Mouse (Mus musculus) CH12.LX (cell line): ENCODE data around the gene 6430548M08Rik. TPM values are rescaled to one million over a fixed set of nuclear protein-coding genes. Genes with fewer than 3 reads are reported as not detected.

Experiments
- DNase-seq: peaks from one replicate; pipeline ENCODE4 v3.0.0-alpha.2; 2013; ENCODE audit errors: extremely low read depth
- H3K27ac ChIP-seq: 2 replicates; pipeline ENCODE4 v1.5.1; 2012; ENCODE audit warnings: low read depth, mild to moderate bottlenecking, control low read depth, moderate library complexity; ENCODE audit not compliant: insufficient read depth
- H3K27me3 ChIP-seq: replicated peaks from 2 replicates; pipeline ENCODE3; 2012; ENCODE audit warnings: inconsistent platforms
- H3K36me3 ChIP-seq, 2 experiments: replicated peaks in 1 of 2; 2 replicates each; pipeline versions ENCODE3 to v1.6.1; 2012; ENCODE audit warnings: inconsistent platforms in 1 of 2, low read length in 1 of 2, mild to moderate bottlenecking in 1 of 2, mixed read lengths in 1 of 2, moderate library complexity in 1 of 2; ENCODE audit not compliant: control insufficient read depth in 1 of 2, insufficient read depth in 1 of 2
- H3K4me1 ChIP-seq, 2 experiments: 2 replicates each; pipeline ENCODE4 v1.6.1; 2012; ENCODE audit warnings: inconsistent platforms in 1 of 2, moderate library complexity in 1 of 2; ENCODE audit not compliant: insufficient read depth in 2 of 2, control insufficient read depth in 1 of 2
- H3K4me2 ChIP-seq: 2 replicates; pipeline ENCODE4 v1.6.1; 2012; ENCODE audit warnings: low read depth, mild to moderate bottlenecking, control low read depth; ENCODE audit not compliant: poor library complexity, insufficient read depth, severe bottlenecking
- H3K4me3 ChIP-seq, 3 experiments: fragments of 150-350 bp in 1 of 3; sonication (generic) in 1 of 3; replicated peaks in 1 of 3; 2 replicates each; pipeline versions ENCODE3 to v1.5.1; 2011 to 2012; ENCODE audit warnings: low read depth in 2 of 3, low read length in 2 of 3, mild to moderate bottlenecking in 2 of 3, moderate library complexity in 2 of 3, control low read depth in 1 of 3, improper control_type of control experiment in 1 of 3, inconsistent platforms in 1 of 3, mixed read lengths in 1 of 3; ENCODE audit not compliant: poor library complexity in 1 of 3
- H3K79me2 ChIP-seq: replicated peaks from 2 replicates; pipeline ENCODE4 v1.6.1; 2012; ENCODE audit warnings: mild to moderate bottlenecking, moderate library complexity; ENCODE audit not compliant: control insufficient read depth, poor library complexity, insufficient read depth, severe bottlenecking; ENCODE audit errors: extremely low read depth
- H3K9ac ChIP-seq: 2 replicates; pipeline ENCODE4 v1.6.1; 2012; ENCODE audit warnings: low read depth, mild to moderate bottlenecking, control low read depth, moderate library complexity; ENCODE audit not compliant: insufficient read depth
- H3K9me3 ChIP-seq: replicated peaks from 2 replicates; pipeline ENCODE3; 2012; ENCODE audit warnings: low read length, inconsistent platforms, mixed read lengths
- BHLHE40 ChIP-seq: IDR thresholded peaks from 2 replicates; pipeline ENCODE4 v1.6.1; 2011; ENCODE audit warnings: mild to moderate bottlenecking, low read depth, low read length, improper control_type of control experiment
- CHD2 ChIP-seq: IDR thresholded peaks from 2 replicates; pipeline ENCODE4 v1.6.1; 2011; ENCODE audit warnings: low read length, improper control_type of control experiment
- CTCF ChIP-seq, 2 experiments: IDR thresholded peaks in 1 of 2; conservative IDR thresholded peaks in 1 of 2; 2 replicates each; pipeline ENCODE4 v1.5.1; 2011 to 2012; ENCODE audit warnings: low read depth in 2 of 2, low read length in 2 of 2, improper control_type of control experiment in 1 of 2, inconsistent platforms in 1 of 2, mild to moderate bottlenecking in 1 of 2, moderate library complexity in 1 of 2
- ELF1 ChIP-seq: IDR thresholded peaks from 2 replicates; pipeline ENCODE4 v1.6.1; 2014; ENCODE audit warnings: low read depth, mild to moderate bottlenecking, inconsistent platforms, low read length, improper control_type of control experiment
- EP300 ChIP-seq: IDR thresholded peaks from 2 replicates; pipeline ENCODE4 v1.6.1; 2011; ENCODE audit warnings: low read length, improper control_type of control experiment
- GABPA ChIP-seq: IDR thresholded peaks from 2 replicates; pipeline ENCODE4 v1.6.1; 2012; ENCODE audit warnings: low read depth, low read length, improper control_type of control experiment, inconsistent platforms; ENCODE audit not compliant: insufficient replicate concordance
- HCFC1 ChIP-seq: IDR thresholded peaks from 2 replicates; pipeline ENCODE4 v1.6.1; 2012; ENCODE audit warnings: low read depth, mild to moderate bottlenecking, inconsistent platforms, low read length, improper control_type of control experiment
- IRF4 ChIP-seq: IDR thresholded peaks from 2 replicates; pipeline ENCODE4 v1.6.1; 2014; ENCODE audit warnings: low read depth, mild to moderate bottlenecking, inconsistent platforms, low read length, improper control_type of control experiment
- KAT2A ChIP-seq: IDR thresholded peaks from 2 replicates; pipeline ENCODE4 v1.6.1; 2012; ENCODE audit warnings: low read length, improper control_type of control experiment, inconsistent platforms; ENCODE audit not compliant: insufficient replicate concordance
- MAX ChIP-seq: IDR thresholded peaks from 2 replicates; pipeline ENCODE4 v1.6.1; 2011; ENCODE audit warnings: low read length, improper control_type of control experiment
- MAZ ChIP-seq: IDR thresholded peaks from 2 replicates; pipeline ENCODE4 v1.6.1; 2012; ENCODE audit warnings: low read depth, mild to moderate bottlenecking, inconsistent platforms, low read length, improper control_type of control experiment, moderate library complexity
- MEF2A ChIP-seq: IDR thresholded peaks from 2 replicates; pipeline ENCODE4 v1.6.1; 2014; ENCODE audit warnings: low read depth, mild to moderate bottlenecking, inconsistent platforms, low read length, improper control_type of control experiment, borderline replicate concordance
- MXI1 ChIP-seq: IDR thresholded peaks from 2 replicates; pipeline ENCODE4 v1.6.1; 2011; ENCODE audit warnings: mild to moderate bottlenecking, low read depth, low read length, improper control_type of control experiment
- NELFE ChIP-seq: IDR thresholded peaks from 2 replicates; pipeline ENCODE4 v1.6.1; 2011; ENCODE audit warnings: low read depth, low read length, improper control_type of control experiment
- NRF1 ChIP-seq: IDR thresholded peaks from 2 replicates; pipeline ENCODE4 v1.6.1; 2014; ENCODE audit warnings: low read depth, mild to moderate bottlenecking, inconsistent platforms, low read length, improper control_type of control experiment, moderate library complexity
- POLR2A ChIP-seq: IDR thresholded peaks from 2 replicates; pipeline ENCODE4 v1.6.1; 2011; ENCODE audit warnings: low read depth, mild to moderate bottlenecking, improper control_type of control experiment, low read length
- POLR2AphosphoS2 ChIP-seq: IDR thresholded peaks from 2 replicates; pipeline ENCODE4 v1.6.1; 2011; ENCODE audit warnings: low read depth, low read length, improper control_type of control experiment
- RAD21 ChIP-seq: IDR thresholded peaks from 2 replicates; pipeline ENCODE4 v1.6.1; 2011; ENCODE audit warnings: low read depth, mild to moderate bottlenecking, low read length, improper control_type of control experiment, moderate library complexity
- RCOR1 ChIP-seq: conservative IDR thresholded peaks from 2 replicates; pipeline ENCODE4 v1.6.1; 2012; ENCODE audit warnings: low read depth, mild to moderate bottlenecking, inconsistent platforms, low read length, improper control_type of control experiment
- SIN3A ChIP-seq: IDR thresholded peaks from 2 replicates; pipeline ENCODE4 v1.6.1; 2012; ENCODE audit warnings: low read length, improper control_type of control experiment, inconsistent platforms
- TBP ChIP-seq: conservative IDR thresholded peaks from 2 replicates; pipeline ENCODE4 v1.6.1; 2011; ENCODE audit warnings: low read depth, low read length, improper control_type of control experiment
- TCF12 ChIP-seq: IDR thresholded peaks from 2 replicates; pipeline ENCODE4 v1.6.1; 2014; ENCODE audit warnings: low read depth, mild to moderate bottlenecking, inconsistent platforms, low read length, improper control_type of control experiment
- UBTF ChIP-seq: IDR thresholded peaks from 2 replicates; pipeline ENCODE4 v1.6.1; 2012; ENCODE audit warnings: low read depth, mild to moderate bottlenecking, inconsistent platforms, low read length, improper control_type of control experiment, moderate library complexity
- USF1 ChIP-seq: IDR thresholded peaks from 2 replicates; pipeline ENCODE4 v1.6.1; 2014; ENCODE audit warnings: low read depth, mild to moderate bottlenecking, inconsistent platforms, low read length, improper control_type of control experiment
- ZC3H11A ChIP-seq: IDR thresholded peaks from 2 replicates; pipeline ENCODE4 v1.6.1; 2012; ENCODE audit warnings: low read depth, mild to moderate bottlenecking, inconsistent platforms, low read length, improper control_type of control experiment
- ZMIZ1 ChIP-seq: IDR thresholded peaks from 2 replicates; pipeline ENCODE4 v1.6.1; 2012; ENCODE audit warnings: low read depth, mild to moderate bottlenecking, inconsistent platforms, low read length, improper control_type of control experiment
- ZNF384 ChIP-seq: IDR thresholded peaks from 2 replicates; pipeline ENCODE4 v1.6.1; 2012; ENCODE audit warnings: low read depth, low read length, improper control_type of control experiment, inconsistent platforms
- dilution Hi-C: fragments of 300-500 bp; cut with MboI; formaldehyde crosslinking; loops from 2 replicates; pipeline ENCODE4 v1.14.3; 2020; ENCODE audit warnings: low sequenced_read_pairs; ENCODE audit not compliant: extremely low pct_unique_long_range_greater_than_20kb, extremely low pct_ligation_motif_present
- in situ Hi-C: fragments of 300-500 bp; cut with MboI; formaldehyde crosslinking; loops from 3 replicates; pipeline ENCODE4 v1.14.3; 2019; ENCODE audit warnings: low sequenced_read_pairs, low pct_ligation_motif_present, low pct_unique_long_range_greater_than_20kb, mixed read lengths
- polyA plus RNA-seq: library from polyadenylated mRNA; unstranded; fragments of >175 nt; gene quantifications from 2 replicates; pipeline ENCODE4 v1.2.1, GENCODE M21; 2012; ENCODE audit warnings: low read depth; ENCODE audit not compliant: insufficient read length
- total RNA-seq, 2 experiments: library from RNA; depleted of rRNA; stranded (reverse); fragments of 300-350 nt in 1 of 2; fragments of >200 nt in 1 of 2; gene quantifications; 2 replicates each; pipeline ENCODE4 v1.2.3; 2012 to 2014

The 6430548M08Rik gene
- total and polyA plus RNA-seq, 3 experiments, result 0.13 TPM; not detected in 2

GRCm38 (mm10) chr8:120101068-120101972 is 12.6 kb upstream of the 6430548M08Rik start, which contains the start of gene Zdhhc7:
Zdhhc7 (minus strand) TSS chr8:120101482.
- Histone ChIP-seq H3K36me3 (peaks cover 3 to 43% of the 10 kb centered on the region in 2 experiments), H3K27ac (no peak within 1 kb of the TSS)

GRCm38 (mm10) chr8:120103916-120104315 is 10.0 kb upstream of the 6430548M08Rik start:
- Histone ChIP-seq H3K79me2 (peaks cover 22% of the 10 kb centered on the region; the same call in 1 of the 2 replicates), H3K9ac (no peak overlapping the region), H3K27ac (no peak overlapping the region), H3K4me3 (no peak overlapping the region), H3K4me1 (peaks cover 5 to 27% of the 10 kb centered on the region in 2 experiments), H3K27me3 (no peaks in the 10 kb centered on the region), H3K4me2 (no peak overlapping the region), H3K9me3 (no peaks in the 10 kb centered on the region), H3K36me3 (peaks cover 3 to 29% of the 10 kb centered on the region in 2 experiments)
- no peak for DNase-seq
- dilution Hi-C loops (no loop called here), in situ Hi-C loops (no loop called here)
- TF ChIP-seq ZC3H11A (no peak), ZNF384 (no peak), UBTF (no peak), RAD21 (no peak), SIN3A (no peak), MAZ (no peak), POLR2AphosphoS2 (no peak), TCF12 (no peak)

More at GRCm38 (mm10) chr8:120101068-120101972, 12.6 kb upstream of the 6430548M08Rik start, which contains the start of gene Zdhhc7:
- no peaks in the 10 kb centered on the region for H3K27me3 ChIP-seq
- DNase-seq, result peak; percentile 38
- dilution Hi-C loops (no loop called here), in situ Hi-C loops (no loop called here)
- peak within 1 kb of the TSS; percentile 71 for H3K9ac ChIP-seq
- peak within 1 kb of the TSS; percentile 78 to 87 (median 82) for H3K4me3 ChIP-seq
- peak within 1 kb of the TSS; percentile 92 for H3K4me2 ChIP-seq
- peaks cover 22% of the 10 kb centered on the region; the same call in 1 of the 2 replicates for H3K79me2 ChIP-seq
- TF ChIP-seq MAX (no peak; the same call in 1 of the 2 replicates), TBP (0 out of 2 replicates have a peak, but pooled peaks have one; percentile 14), RCOR1 (no peak), BHLHE40 (no peak), GABPA (no peak; the same call in 1 of the 2 replicates), HCFC1 (peak; percentile 90), MXI1 (peak; percentile 76), NRF1 (peak; percentile 70), IRF4 (peak; percentile 48; the same call in 1 of the 2 replicates), EP300 (no peak), KAT2A (peak; percentile 82; the same call in 1 of the 2 replicates), POLR2AphosphoS2 (peak; percentile 30; the same call in 1 of the 2 replicates), MEF2A (peak; percentile 16; the same call in 1 of the 2 replicates), ELF1 (peak; percentile 94), CHD2 (peak; percentile 64; the same call in 1 of the 2 replicates), POLR2A (peak; percentile 84), MAZ (peak; percentile 46; the same call in 1 of the 2 replicates), CTCF (conservative IDR thresholded peaks at IDR 0.05 in 1 of 2, IDR thresholded peaks at IDR 0.05 in 1 of 2; ENCODE audit: low read depth in 2 of 2, low read length in 2 of 2) (no peak), UBTF (0 out of 2 replicates have a peak, but pooled peaks have one; percentile 30), TCF12 (peak; percentile 77; the same call in 1 of the 2 replicates), NELFE (peak; percentile 81), USF1 (no peak), SIN3A (peak; percentile 89), ZMIZ1 (peak; percentile 62), ZNF384 (no peak)
- TF ChIP-seq, all 38 proteins: peak for 17
- Histone ChIP-seq H3K4me1 (peaks cover 5 to 32% of the 10 kb centered on the region in 2 experiments), H3K9me3 (no peaks in the 10 kb centered on the region)
